ENCODE assay signal across 15 mouse cellular contexts in the genomic region with DNA sequence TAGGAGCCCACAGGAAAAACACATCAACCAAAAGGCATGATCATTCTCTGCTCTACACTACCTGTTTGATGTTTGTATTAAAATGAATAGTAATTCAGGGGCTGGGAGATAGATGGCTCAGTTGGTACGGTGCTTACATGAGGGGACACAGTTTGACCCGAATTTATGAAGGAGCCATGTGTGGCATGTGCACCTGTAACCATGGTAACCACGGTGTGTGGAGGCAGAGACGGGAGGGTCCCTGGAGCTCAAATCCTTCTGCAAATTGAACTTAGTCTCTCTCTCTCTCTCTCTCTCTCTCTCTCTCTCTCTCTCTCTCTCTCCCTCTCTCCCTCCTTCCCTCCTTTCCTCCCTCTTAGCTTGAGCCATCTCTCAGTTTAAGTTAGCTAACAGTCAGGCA.
"Had no signal": no experiment of that assay in that cellular context is flagged by ENCODE, and none has a peak within 500 bp of the region (broad histone marks: within the 10 kb centered on the region; RNA-seq: fewer than 3 reads in every experiment).

No protein-coding gene starts in this region.

- H3K36me3 ChIP-seq: limb, embryonic 13.5 days; midbrain, embryonic 10.5 days; neural tube, embryonic 15.5 days; stomach, embryonic 15.5 days had no signal

- H3K9me3 ChIP-seq: limb, embryonic 13.5 days; midbrain, embryonic 10.5 days; neural tube, embryonic 15.5 days; stomach, embryonic 15.5 days had no signal

- H3K4me2 ChIP-seq: lung, embryonic 14.5 days; neural tube, embryonic 15.5 days; stomach, embryonic 15.5 days had no signal

- H3K27me3 ChIP-seq: limb, embryonic 13.5 days; neural tube, embryonic 15.5 days; stomach, embryonic 15.5 days had no signal

- DNase-seq: kidney, adult 9 months; kidney, postnatal 36 days; left cerebral cortex, postnatal 4 days; lung, embryonic 14.5 days; lung, postnatal 10 days; lung, postnatal 4 days; midbrain, embryonic 14.5 days had no signal

- H3K4me3 ChIP-seq: layer of hippocampus, adult 2 months; limb, embryonic 13.5 days; midbrain, embryonic 10.5 days; myocyte; neural tube, embryonic 15.5 days; stomach, embryonic 15.5 days had no signal

- H3K27ac ChIP-seq: kidney, postnatal 0 days; limb, embryonic 13.5 days; liver, embryonic 14.5 days; midbrain, embryonic 10.5 days; neural tube, embryonic 15.5 days; stomach, embryonic 15.5 days had no signal

- H3K4me1 ChIP-seq: midbrain, embryonic 10.5 days; stomach, embryonic 15.5 days had no signal

- H3K9ac ChIP-seq: limb, embryonic 13.5 days; liver, embryonic 14.5 days; lung, embryonic 14.5 days; neural tube, embryonic 15.5 days; stomach, embryonic 15.5 days had no signal
